Mouse (Mus musculus) midbrain, embryonic 10.5 days (tissue): ENCODE data around the gene Esyt3. TPM values are rescaled to one million over a fixed set of nuclear protein-coding genes. Genes with fewer than 3 reads are reported as not detected.

Experiments
- DNase-seq: peaks from one replicate; pipeline ENCODE4 v3.0.0-alpha.2; 2017; ENCODE audit warnings: low spot score
- H3K27ac ChIP-seq: fragments of 300-500 bp; sonication (generic); replicated peaks from 2 replicates; pipeline ENCODE4 v1.5.1; 2016; ENCODE audit warnings: mild to moderate bottlenecking
- H3K27me3 ChIP-seq: fragments of 300-500 bp; sonication (generic); 2 replicates; pipeline ENCODE4 v1.6.1; 2016; ENCODE audit warnings: low read depth, mild to moderate bottlenecking; ENCODE audit not compliant: poor library complexity, severe bottlenecking
- H3K36me3 ChIP-seq: fragments of 300-500 bp; sonication (generic); 2 replicates; pipeline ENCODE4 v1.6.1; 2016; ENCODE audit warnings: mild to moderate bottlenecking, moderate library complexity
- H3K4me1 ChIP-seq: fragments of 300-500 bp; sonication (generic); 2 replicates; pipeline ENCODE4 v1.6.1; 2016
- H3K4me3 ChIP-seq: fragments of 300-500 bp; sonication (generic); 2 replicates; pipeline ENCODE4 v1.5.1; 2016; ENCODE audit warnings: mild to moderate bottlenecking, moderate library complexity
- H3K9me3 ChIP-seq: fragments of 300-500 bp; sonication (generic); replicated peaks from 2 replicates; pipeline ENCODE4 v1.6.1; 2016; ENCODE audit warnings: mild to moderate bottlenecking
- WGBS: fragments of 180-500 bp; shearing (Covaris S2); methylation state at CpG from one replicate; pipeline ENCODE4 v1.1.7; 2016; 5-methylcytosine and 5-hydroxymethylcytosine counted together
- polyA plus RNA-seq: library from polyadenylated mRNA; unstranded; fragments of >200 nt; fragmentation: Nextera tagmentation; extraction: Ambion mirVana; gene quantifications from 2 replicates; pipeline ENCODE4 v1.2.1, GENCODE M21; 2016

The Esyt3 gene
- polyA plus RNA-seq, 1 experiment from 2014 or later = 0.27 TPM

DNA sequence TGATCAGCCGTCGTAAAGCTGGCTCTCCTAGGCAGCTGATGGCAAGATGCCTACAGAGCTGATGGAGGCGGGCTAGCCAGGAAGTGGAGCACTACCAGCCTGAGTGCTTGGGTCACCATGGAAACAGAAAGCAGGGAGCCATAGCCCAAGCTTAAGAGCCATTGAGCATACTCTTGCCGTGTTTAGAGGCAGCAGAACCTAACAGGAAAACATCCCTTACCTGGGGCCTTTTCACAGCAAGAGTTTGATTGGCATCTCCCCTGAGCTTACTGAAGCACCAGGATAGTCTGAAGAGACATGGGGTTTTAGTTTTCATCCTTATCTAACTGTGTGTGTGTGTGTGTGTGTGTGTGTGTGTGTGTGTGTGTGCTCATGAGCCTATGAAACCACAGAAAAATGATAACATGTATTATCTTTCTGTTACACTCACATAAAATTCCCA, 13.0 kb downstream of the Esyt3 start:
- Histone ChIP-seq H3K4me3 (no peak overlapping the region), H3K27me3 (no peaks in the 10 kb centered on the region), H3K9me3 (no peaks in the 10 kb centered on the region), H3K4me1 (0 out of 2 replicates have a peak, but pooled peaks cover 4% of the 10 kb centered on the region), H3K27ac (no peak overlapping the region), H3K36me3 (no peaks in the 10 kb centered on the region)
- no peak for DNase-seq
- 60% methylated on average over 4 of the region's 4 CpGs for WGBS

DNA sequence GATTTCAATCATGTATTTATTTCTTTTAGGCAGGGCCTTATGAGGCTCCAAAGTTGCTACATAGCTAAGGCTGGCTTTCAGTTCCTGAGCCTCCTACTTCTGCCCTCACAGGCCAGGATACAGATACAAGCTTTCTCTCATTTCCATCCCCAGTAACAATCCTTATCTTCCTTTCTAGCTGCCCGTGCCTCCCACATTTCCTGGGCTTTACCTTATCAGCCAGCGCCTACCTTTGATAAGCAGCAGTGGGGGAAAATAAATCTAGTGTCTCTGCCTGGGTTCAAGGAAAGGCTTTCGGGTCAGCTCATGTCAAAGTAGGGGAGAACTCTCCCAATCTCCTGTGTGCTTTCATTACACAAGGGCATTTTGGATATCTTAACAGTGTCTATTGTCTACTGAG, 16.8 kb downstream of the Esyt3 start:
- WGBS = 81% methylated on average over 3 of the region's 3 CpGs
- no peaks in the 10 kb centered on the region for H3K27me3 ChIP-seq
- DNase-seq = no peak
- no peak overlapping the region for H3K4me3 ChIP-seq
- H3K27ac ChIP-seq = no peak overlapping the region
- H3K9me3 ChIP-seq = no peaks in the 10 kb centered on the region
- 0 out of 2 replicates have a peak, but pooled peaks cover 4% of the 10 kb centered on the region for H3K4me1 ChIP-seq
- H3K36me3 ChIP-seq = no peaks in the 10 kb centered on the region

DNA sequence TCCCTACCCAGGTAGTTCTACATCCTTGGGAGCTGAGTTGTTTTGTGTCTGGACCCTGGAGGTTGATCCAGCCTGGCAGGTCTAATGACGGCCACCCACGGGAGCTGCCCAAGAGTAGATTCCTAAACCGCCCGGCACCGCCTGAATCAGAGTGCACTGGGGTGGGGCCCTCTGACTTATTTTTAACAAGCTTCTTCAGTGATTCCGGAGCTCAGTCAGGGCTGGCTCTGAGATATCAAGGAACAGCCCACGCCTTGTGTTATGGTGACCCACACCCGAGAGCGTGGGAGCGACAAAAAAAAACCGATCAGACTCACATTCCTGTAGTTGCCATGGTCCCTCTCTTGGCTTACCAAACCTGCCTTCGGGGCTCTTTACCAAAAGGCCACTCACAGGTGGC, 18.2 kb downstream of the Esyt3 start:
- H3K27me3 ChIP-seq = no peaks in the 10 kb centered on the region
- DNase-seq = no peak
- H3K27ac ChIP-seq = no peak overlapping the region
- peaks cover 8% of the 10 kb centered on the region; the same call in 1 of the 2 replicates for H3K4me1 ChIP-seq
- WGBS = 82% methylated on average over 12 of the region's 12 CpGs
- H3K36me3 ChIP-seq = no peaks in the 10 kb centered on the region
- H3K4me3 ChIP-seq = no peak overlapping the region
- H3K9me3 ChIP-seq = no peaks in the 10 kb centered on the region

DNA sequence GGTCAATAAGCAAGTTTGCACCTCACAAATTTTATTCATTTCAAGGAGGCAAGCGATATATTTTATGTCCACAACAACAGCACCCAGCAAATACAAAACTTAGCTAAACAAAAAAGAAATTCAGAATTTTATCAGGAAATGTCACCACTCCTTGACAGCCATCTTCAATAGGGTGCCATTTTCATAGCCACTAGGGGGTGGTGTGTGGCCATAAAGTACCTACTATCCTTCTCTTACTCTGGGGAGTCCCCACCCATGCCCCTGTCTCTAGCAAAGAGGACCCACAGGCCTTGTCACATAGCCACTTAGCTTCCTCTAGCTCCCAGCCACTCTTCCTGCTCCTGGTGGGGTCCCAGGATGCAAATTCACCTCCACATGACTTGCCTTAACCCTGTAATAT, 19.2 kb downstream of the Esyt3 start:
- Histone ChIP-seq H3K4me3 (no peak overlapping the region), H3K36me3 (no peaks in the 10 kb centered on the region), H3K27me3 (no peaks in the 10 kb centered on the region), H3K4me1 (peaks cover 6% of the 10 kb centered on the region; the same call in 1 of the 2 replicates), H3K27ac (no peak overlapping the region), H3K9me3 (no peaks in the 10 kb centered on the region)
- no peak for DNase-seq
- 80% methylated on average over 1 of the region's 1 CpGs for WGBS

DNA sequence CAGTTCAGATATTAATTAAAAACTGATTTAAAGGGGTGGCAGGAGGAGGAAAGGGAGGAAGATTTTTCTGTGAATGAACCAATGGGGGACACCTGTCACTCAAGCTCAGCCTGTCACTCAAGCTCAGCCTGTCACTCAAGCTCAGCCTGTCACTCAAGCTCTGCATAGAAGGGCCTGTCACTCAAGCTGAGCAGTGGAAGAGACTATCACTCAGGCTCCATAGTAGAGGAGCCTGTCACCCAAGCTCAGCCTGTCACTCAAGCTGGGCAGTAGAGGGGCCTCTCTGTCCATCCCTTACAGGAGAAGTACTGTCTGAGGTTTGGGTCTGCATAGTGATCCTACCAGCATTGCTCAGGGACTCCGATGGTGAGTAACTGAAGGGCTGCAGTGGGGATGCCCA, 20.1 kb downstream of the Esyt3 start:
- no peak for DNase-seq
- H3K4me3 ChIP-seq = no peak overlapping the region
- H3K4me1 ChIP-seq = peaks cover 6% of the 10 kb centered on the region; the same call in 1 of the 2 replicates
- no peaks in the 10 kb centered on the region for H3K27me3 ChIP-seq
- H3K36me3 ChIP-seq = no peaks in the 10 kb centered on the region
- no peaks in the 10 kb centered on the region for H3K9me3 ChIP-seq
- H3K27ac ChIP-seq = no peak overlapping the region
- 92% methylated on average over 1 of the region's 1 CpGs for WGBS

DNA sequence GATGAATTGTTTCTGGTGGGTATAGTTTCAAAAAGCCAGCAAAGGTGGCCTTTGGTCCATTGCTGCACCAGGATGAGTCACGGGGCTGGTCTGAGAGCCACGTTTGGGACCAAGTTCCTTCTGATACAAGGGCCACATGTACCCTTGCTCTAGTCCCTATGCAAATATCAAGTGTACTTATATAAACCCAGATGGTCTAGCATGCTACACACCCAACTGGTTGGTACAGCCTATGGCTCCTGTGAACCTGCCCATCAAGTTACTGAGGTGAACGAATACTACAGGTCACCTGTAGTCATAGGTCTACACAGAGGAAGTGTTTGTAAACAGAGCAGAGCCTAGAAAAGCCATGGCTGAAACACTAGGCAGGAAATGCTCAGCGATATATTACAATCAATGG, 21.8 kb downstream of the Esyt3 start:
- peaks cover 6% of the 10 kb centered on the region; the same call in 1 of the 2 replicates for H3K4me1 ChIP-seq
- no peak for DNase-seq
- no peaks in the 10 kb centered on the region for H3K36me3 ChIP-seq
- no peaks in the 10 kb centered on the region for H3K27me3 ChIP-seq
- H3K27ac ChIP-seq = no peak overlapping the region
- H3K9me3 ChIP-seq = no peaks in the 10 kb centered on the region
- no peak overlapping the region for H3K4me3 ChIP-seq
- 91% methylated on average over 4 of the region's 4 CpGs for WGBS

DNA sequence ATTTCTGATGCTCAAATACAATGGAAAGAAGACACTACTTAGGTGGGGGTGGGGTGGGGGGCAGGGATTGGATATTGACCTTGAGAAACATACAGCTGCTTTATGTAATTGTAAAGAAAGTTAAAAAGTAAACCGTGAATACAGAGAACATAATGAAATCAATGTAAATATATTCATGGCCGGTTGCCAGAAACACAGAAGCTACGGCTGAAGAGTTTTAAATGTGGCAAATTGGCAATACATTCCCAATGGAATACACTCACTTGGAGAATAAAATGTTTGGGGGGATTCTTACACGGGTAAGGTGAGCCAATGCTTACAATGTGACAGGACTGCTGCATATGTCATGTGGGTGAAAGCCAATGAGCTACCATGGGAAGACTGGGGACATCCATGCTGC, 31.5 kb downstream of the Esyt3 start:
- no peak for DNase-seq
- no peaks in the 10 kb centered on the region for H3K27me3 ChIP-seq
- WGBS = 91% methylated on average over 4 of the region's 4 CpGs
- no peaks in the 10 kb centered on the region for H3K9me3 ChIP-seq
- H3K27ac ChIP-seq = no peak overlapping the region
- no peaks in the 10 kb centered on the region for H3K36me3 ChIP-seq
- peaks cover 9% of the 10 kb centered on the region for H3K4me1 ChIP-seq
- no peak overlapping the region for H3K4me3 ChIP-seq

DNA sequence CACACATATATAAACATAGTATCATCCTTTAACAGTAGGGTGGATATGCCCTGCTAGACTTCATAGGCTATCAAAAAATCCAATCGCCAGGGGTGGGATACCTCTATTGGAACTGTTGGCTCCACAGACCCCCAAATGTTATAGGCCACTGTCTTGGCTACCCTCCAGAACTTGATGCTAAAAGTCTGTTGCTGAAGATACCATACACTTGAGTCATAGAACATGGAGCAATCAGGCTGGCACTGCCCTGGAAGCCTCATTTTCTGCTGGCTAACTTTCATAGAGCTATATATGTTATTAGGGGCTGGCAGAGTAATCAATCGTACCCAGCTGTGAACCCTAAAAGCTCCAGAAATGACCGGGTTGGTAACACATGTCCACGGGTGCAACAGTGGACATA, 32.4 kb downstream of the Esyt3 start:
- 92% methylated on average over 4 of the region's 4 CpGs for WGBS
- H3K27me3 ChIP-seq = no peaks in the 10 kb centered on the region
- DNase-seq = no peak
- no peak overlapping the region for H3K4me3 ChIP-seq
- peaks cover 9% of the 10 kb centered on the region for H3K4me1 ChIP-seq
- H3K9me3 ChIP-seq = no peaks in the 10 kb centered on the region
- H3K27ac ChIP-seq = no peak overlapping the region
- no peaks in the 10 kb centered on the region for H3K36me3 ChIP-seq

DNA sequence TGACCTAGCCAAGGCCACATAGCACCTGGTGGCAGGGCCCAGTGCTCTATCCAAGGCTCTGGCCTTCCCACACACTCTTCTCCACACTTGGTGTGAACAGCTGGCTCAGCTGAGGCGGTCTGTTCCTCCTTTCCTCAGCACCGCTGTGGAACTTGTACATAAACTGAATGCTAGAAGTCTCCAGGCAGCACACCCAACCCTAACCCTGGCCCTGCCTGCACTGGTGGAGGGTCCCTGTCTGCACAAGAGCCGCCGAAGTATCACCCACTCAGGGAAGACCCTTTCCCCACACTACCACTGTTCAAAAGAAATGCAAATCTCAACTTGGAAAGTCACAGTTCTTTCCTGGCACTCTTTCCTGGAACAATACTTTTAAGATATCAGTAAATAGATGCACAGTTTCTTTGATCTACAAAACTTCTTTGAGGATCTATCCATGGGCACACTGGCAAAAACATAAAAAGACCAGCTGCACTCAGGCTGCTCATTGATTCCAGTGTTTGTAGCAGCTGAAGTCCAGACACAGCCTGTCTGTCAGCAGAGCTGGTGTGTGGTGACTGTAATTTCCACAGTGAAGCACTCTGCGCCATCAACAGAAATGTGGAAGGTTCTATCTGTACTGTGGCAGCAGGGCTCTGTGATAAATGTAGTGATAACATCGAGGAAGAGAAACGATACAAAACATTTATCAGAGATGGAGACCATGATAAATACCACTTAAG, 33.0 kb downstream of the Esyt3 start:
- peaks cover 9% of the 10 kb centered on the region for H3K4me1 ChIP-seq
- no peaks in the 10 kb centered on the region for H3K27me3 ChIP-seq
- no peaks in the 10 kb centered on the region for H3K36me3 ChIP-seq
- WGBS = 94% methylated on average over 7 of the region's 7 CpGs
- H3K4me3 ChIP-seq = no peak overlapping the region
- H3K27ac ChIP-seq = no peak overlapping the region
- DNase-seq = no peak
- no peaks in the 10 kb centered on the region for H3K9me3 ChIP-seq

DNA sequence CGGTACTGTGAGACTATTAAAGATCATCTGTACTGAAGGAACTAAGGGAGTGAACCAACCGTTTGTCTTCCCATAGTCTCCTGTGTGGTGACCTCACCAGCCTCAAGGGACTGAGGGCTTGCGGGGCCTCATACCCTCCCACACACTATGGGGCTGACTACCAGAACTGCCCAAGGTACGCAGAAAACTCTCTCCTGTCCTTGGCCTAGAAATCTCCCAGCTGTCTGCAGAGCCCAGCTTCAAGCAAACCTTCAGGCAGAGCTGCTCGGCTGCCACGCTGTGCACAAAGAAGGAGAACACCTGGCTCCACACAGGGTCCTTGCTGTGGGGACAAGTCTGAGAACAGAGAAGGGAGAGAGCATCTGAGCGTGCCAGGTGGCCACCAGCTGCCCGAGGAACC, 38.4 kb downstream of the Esyt3 start:
- 90% methylated on average over 8 of the region's 8 CpGs for WGBS

DNA sequence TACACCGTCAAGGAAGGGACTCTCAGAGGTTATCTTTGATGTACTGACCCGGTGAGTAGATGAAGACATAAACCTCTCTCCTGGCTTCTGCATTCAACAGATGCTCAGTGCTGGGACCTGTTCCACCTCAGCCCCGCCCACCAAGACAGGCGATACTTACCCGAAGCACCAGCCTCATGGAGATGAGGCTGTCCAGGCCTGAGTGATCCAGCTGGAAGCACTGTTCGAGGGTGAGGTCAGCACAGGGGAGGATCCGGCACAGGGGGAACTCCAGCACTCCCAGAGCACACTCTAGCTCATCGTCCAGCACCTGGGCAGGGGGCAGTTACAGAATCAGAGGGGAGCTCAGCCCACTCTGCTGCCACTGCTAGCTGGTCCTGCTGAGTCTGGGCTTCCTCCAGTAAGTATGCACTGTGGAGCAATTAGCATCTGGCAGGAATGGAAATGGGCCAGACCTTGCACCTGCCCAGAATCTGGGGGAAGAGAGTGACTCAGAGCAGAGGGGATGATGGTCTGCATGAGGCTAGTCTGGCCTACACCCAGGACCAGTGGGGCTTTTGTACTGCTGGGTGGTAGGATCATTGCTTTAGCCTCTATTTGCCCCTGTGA, 38.9 kb downstream of the Esyt3 start:
- H3K4me1 ChIP-seq = peaks cover 5% of the 10 kb centered on the region; the same call in 1 of the 2 replicates
- H3K27ac ChIP-seq = no peak overlapping the region
- H3K36me3 ChIP-seq = no peaks in the 10 kb centered on the region
- DNase-seq = no peak
- no peak overlapping the region for H3K4me3 ChIP-seq
- no peaks in the 10 kb centered on the region for H3K27me3 ChIP-seq
- no peaks in the 10 kb centered on the region for H3K9me3 ChIP-seq
- 70% methylated on average over 8 of the region's 8 CpGs for WGBS

More for the DNA sequence above, 38.4 kb downstream of the Esyt3 start:
- H3K4me1 ChIP-seq = peaks cover 5% of the 10 kb centered on the region; the same call in 1 of the 2 replicates
- no peaks in the 10 kb centered on the region for H3K36me3 ChIP-seq
- no peaks in the 10 kb centered on the region for H3K27me3 ChIP-seq
- no peak for DNase-seq
- no peaks in the 10 kb centered on the region for H3K9me3 ChIP-seq
- H3K4me3 ChIP-seq = no peak overlapping the region
- no peak overlapping the region for H3K27ac ChIP-seq

DNA sequence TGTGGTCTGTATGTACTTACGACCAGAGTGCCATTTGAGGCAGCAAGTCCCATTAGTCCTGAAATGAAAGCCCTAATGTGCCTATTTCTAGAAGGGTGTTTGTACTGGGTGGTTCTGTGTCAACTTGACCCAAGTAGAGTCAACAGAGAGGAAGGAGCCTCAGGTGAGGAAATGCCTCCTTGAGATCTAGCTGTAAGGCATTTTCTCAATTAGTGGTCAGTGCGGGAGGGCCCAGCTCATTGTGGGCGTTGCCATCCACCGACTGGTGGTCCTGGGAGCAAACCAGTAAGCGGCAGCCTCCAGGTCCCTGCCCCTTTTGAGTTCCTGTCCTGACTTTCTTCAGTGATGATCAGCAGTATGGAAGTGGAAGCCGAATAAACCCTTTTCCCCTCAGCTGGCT, 52.1 kb downstream of the Esyt3 start:
- no peak overlapping the region for H3K4me3 ChIP-seq
- no peaks in the 10 kb centered on the region for H3K4me1 ChIP-seq
- H3K27me3 ChIP-seq = no peaks in the 10 kb centered on the region
- WGBS = 92% methylated on average over 6 of the region's 6 CpGs
- H3K27ac ChIP-seq = no peak overlapping the region
- no peaks in the 10 kb centered on the region for H3K9me3 ChIP-seq
- no peak for DNase-seq
- H3K36me3 ChIP-seq = peaks cover 47% of the 10 kb centered on the region

DNA sequence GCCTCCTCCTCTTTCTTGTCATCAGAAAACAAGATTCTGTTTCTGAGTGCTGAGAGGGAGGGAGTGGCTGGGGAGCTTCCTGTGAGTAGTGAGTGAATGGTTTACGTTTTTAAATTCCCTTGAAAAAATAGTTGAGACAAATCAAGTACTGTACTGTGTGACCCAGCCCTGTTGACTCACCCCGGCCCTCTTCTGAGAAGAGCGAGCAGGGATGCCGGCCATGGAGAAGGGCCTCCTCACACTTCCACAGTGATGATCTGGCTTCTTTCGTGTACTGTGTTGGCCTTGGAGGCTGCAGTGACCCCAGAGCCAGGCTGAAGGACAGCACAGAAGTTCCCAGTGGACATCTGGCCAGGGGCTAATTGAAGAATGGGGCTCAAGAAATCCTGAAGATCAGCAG, 54.1 kb downstream of the Esyt3 start:
- 91% methylated on average over 5 of the region's 5 CpGs for WGBS
- H3K36me3 ChIP-seq = peaks cover 42% of the 10 kb centered on the region
- H3K27ac ChIP-seq = no peak overlapping the region
- H3K27me3 ChIP-seq = no peaks in the 10 kb centered on the region
- H3K4me3 ChIP-seq = no peak overlapping the region
- no peaks in the 10 kb centered on the region for H3K9me3 ChIP-seq
- no peak for DNase-seq
- no peaks in the 10 kb centered on the region for H3K4me1 ChIP-seq
